Mouse (Mus musculus): ENCODE data around the gene Cldn14. TPM values are rescaled to one million over a fixed set of nuclear protein-coding genes. Genes with fewer than 3 reads are reported as not detected.

Cldn14 gene
- polyA plus RNA-seq, 1 experiment: not detected

DNA sequence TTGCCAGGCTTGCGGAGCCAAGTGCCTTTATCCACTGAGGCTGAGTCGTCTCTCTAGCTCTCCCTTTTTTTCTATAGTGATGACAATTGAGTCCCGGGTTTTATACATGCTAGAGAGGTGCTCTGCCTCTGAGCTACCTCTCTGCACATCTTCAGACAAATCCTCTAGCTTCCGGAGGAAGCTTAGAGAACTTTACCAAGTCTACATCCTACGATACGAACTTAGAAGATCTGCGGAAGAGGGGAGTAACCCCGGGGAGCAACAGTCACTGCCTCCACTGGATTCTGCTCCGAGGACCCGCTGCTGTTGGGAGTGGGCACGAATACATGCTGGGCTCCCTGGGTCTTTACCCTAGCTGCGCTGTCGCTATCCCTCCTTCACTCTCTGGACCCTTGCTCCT lies 74.0 kb downstream of the Cldn14 start:
- TF ChIP-seq GATA1 (IDR thresholded peaks at IDR 0.05; ENCODE audit: low read length): no peak

DNA sequence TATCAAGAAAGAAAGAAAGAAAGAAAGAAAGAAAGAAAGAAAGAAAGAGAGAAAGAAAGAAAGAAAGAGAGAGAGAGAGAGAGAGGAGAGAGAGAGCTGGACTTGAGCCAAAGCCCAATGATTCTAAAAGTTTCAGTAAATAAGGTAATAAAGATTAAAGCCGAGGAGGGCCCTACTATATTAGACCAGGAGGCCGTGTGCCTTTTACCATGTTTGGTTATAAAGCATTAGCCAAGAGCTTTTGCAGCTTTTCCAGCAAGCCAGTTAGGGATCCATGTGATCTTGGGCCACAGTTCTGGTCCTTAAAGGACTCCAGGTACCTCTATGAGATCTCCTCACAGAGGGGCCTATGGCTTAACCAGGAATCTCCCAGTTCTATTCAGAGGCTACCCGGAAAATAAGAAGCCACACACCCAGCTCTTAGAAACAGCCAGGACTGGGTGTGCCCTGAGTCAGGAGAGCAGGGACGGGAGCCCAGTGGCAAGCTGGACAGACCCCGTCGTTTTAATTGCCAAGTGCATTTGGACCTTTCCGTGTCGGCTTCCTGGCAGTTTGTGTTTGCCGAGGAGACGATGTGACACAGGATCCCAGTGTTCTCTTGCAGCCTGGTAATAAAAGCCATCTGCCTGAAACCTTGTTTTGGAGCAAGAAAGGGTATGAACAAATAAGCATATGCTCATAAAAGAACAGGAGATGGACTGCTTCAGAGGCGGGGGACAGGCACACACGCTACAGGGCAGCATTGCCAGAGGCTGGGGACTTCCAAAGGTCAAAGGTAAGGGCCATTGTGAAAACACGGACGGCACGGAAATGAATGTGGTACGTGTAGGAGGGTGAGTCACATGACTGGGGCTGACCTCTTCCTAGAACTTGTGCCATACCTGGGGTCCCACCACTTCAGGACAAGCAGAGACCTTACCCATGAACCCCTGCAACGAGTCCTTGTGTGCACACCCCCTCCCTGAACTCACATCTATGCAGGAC lies 76.2 kb downstream of the Cldn14 start:
- no peak for TF ChIP-seq GATA1 (IDR thresholded peaks at IDR 0.05; ENCODE audit: low read length)

- no peak for TF ChIP-seq GATA1 (IDR thresholded peaks at IDR 0.05; ENCODE audit: low read length)
Observed at GRCm38 (mm10) chr16:93929370-93930032, 79.1 kb downstream of the Cldn14 start.

DNA sequence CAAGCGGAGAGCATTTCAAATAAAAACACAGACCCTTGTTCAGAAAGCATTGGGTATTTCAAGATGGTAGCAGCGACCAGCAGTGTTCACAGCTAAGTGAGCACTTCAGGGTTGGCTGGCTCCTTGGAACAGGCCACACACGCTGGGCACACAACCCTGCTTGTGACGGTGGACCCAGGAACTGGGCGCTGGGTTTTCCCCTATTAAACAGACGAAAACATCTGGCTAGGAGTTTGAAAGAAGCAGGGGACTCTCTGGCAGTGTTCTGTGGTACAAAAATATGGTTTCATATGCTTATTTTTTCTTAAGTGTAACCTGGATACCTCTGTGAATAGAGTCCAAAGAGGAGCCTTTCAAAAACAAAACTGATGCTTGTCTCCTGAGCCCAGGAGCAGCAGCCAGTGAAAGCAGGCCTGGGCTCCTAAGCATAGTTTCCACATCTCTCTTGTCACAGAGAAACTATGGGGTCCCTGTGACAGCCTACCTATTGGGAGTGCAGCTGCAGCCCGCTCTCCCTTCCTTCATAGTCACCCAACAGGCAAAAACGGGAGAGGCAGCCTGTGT lies 82.9 kb downstream of the Cldn14 start:
- no peak for TF ChIP-seq GATA1 (IDR thresholded peaks at IDR 0.05; ENCODE audit: low read length)

DNA sequence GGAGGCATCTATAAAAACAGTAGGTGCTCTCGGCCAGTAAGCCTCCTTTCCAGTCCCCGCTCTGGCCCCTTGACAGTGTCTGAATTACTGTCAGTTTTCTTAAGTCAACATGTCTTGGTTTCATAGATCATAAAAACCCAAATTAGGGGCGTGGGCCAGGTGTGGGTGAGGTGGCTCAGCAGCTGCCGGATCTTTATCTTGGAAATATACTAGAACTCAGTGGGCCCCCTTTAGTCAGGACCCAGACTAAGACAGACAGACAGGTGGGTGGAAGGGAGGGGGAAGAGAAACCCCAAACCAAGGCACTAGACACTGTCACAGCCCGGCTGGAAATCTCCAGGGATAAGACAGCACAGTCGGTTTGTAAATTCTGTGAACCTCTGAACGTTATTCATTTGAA lies 84.8 kb downstream of the Cldn14 start:
- TF ChIP-seq GATA1 (IDR thresholded peaks at IDR 0.05; ENCODE audit: low read length): no peak

DNA sequence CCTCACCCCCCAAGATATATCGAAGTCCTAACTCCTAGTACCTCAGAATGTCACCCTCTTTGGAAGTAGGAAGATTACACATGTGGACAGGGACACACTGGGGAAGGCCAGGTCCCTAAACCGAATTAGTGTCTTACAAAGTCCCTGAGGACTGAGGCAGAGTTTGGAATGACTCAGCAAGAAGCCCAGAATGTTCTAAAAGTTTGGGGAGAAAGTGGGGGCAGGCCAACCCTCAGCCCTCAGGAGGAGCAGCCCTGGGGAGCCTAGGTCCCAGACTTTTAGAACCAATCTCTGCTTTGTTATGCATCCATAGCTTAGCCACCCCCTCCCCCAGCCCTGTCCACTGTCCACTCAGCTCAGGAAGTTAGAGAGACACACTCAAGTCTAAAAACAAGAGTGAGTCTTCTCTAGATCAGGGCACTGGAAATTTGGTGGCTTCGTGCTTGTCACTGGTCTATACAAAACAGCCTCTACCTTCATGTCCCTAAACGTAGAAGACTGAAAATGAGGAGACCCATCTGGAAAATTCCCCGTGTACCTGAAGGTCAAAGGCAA lies 85.7 kb downstream of the Cldn14 start:
- no peak for TF ChIP-seq GATA1 (IDR thresholded peaks at IDR 0.05; ENCODE audit: low read length)

DNA sequence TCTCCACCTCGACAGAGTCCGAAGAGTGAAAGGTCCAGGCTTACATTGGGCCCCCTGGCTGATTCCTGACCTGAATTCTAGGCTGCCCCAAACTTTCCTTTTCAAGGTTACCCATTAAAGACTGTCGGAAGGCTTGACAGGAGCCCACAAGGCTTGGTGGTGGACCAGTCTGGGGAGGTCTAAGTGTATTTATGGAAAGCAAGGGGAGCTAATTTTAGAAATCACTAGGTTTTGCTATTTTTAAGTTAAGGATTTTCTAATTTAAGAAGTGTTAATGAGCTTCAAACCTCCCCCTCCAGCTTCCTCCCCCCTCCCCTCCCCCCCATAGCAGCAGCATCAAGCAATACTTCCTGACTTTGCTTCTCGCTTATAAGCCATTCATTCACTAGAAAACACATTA lies 88.0 kb downstream of the Cldn14 start:
- no peak for TF ChIP-seq GATA1 (IDR thresholded peaks at IDR 0.05; ENCODE audit: low read length)

- TF ChIP-seq GATA1 (IDR thresholded peaks at IDR 0.05; ENCODE audit: low read length): no peak
Observed at GRCm38 (mm10) chr16:93919189-93919588, 89.4 kb downstream of the Cldn14 start.

DNA sequence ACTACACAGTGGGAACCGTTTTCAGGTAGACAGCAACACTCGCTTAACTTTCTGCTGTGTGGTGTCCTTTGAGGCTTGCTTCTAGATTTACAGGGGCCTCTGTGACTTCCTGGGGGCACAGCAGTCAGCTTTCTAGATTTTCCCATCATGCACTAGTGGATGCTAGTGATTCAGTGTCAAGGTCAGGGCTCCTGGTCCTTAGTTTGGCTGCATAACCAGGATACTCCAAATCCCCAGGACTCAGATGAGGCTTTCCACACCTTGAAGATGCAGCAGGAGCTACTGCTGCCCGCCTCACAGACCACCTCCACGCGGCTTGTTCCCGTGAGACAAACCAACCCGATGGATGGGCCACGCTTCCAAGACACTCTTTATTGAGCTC lies 90.0 kb downstream of the Cldn14 start:
- no peak for TF ChIP-seq GATA1 (IDR thresholded peaks at IDR 0.05; ENCODE audit: low read length)

- TF ChIP-seq GATA1 (IDR thresholded peaks at IDR 0.05; ENCODE audit: low read length): peak; percentile 35
Observed at GRCm38 (mm10) chr16:93917712-93918678, 90.6 kb downstream of the Cldn14 start.

DNA sequence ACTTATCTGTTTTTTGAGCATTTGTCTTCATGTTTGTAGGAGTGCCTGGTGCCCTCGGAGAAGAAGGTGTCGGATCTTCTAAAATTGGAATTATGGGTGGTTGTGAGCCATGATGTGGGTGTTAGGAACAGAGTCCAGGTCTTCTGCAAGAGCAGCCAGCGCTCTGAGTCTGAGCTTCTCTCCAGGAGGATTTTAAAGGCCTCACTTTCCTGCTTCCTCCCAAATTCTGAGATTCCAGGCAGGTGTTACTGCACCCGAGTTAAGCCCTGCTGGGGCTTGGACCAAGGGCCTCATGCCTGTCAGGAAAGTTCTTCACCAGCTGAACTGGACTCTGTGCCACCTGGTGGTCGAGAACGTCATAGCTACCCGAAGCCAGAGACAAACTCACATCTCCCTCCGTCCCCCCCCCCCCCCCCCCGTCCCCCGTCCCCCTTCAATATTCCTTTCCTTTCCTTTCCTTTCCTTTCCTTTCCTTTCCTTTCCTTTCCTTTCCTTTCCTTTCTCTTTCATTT lies 93.2 kb downstream of the Cldn14 start:
- TF ChIP-seq GATA1 (IDR thresholded peaks at IDR 0.05; ENCODE audit: low read length): no peak

DNA sequence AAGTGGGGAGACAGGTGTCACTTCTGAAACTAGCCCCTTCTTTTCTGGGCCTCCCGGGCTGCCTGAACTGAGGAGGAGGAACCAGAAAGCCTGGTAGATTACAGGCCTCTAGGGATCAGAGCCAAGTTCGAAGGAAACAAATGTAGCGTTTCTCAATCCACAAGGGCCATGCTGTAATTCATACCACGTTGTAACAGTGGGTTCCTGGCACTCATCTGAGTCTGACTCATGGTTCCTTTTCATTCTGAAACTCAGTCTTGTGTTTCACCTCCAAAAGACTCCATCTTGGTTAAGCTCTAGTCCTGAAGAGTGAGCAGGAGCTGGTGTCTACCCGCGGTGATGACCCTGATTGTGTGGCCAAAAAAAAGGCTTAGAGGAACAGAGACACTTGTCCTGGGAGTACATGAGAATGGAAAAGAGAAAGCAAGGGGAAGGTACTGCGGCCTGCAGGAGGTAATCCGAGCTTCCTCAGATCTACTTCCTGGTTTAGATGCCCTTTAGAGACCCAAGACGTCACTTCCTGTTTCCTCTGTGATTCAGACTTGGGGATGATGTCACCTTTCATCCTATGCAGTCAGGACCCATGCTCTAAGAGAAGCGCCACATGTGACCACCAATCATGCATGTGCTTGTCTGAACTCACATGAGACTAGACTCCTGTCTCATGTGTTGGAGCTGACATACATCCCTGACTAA lies 94.6 kb downstream of the Cldn14 start:
- TF ChIP-seq GATA1 (IDR thresholded peaks at IDR 0.05; ENCODE audit: low read length): no peak

- TF ChIP-seq GATA1 (IDR thresholded peaks at IDR 0.05; ENCODE audit: low read length): no peak
Observed at GRCm38 (mm10) chr16:93912808-93913207, 95.8 kb downstream of the Cldn14 start.

DNA sequence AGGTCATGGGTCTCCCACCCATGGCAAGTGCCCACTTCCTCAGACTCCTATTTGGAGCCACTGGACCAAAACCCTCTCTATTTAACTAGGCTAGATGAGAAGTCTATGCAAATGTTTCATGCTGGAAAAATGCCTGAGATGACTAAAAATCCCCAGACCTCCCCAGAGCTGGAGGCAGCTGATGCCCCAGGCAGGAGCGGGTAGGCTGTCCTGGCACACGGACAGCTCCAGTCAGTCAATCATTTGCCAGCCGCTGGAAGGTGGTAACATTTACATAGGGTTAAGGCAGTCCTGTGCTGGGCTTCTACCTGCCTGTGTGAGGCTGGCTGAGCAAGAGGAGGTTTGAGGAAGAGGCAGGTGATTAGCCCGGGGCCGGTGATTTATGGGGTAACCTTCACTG lies 96.5 kb downstream of the Cldn14 start:
- TF ChIP-seq GATA1 (IDR thresholded peaks at IDR 0.05; ENCODE audit: low read length): no peak

Data from G1E-ER4 (cell line).